Mouse (Mus musculus): ENCODE results near the gene Mdm4. TPM values are rescaled to one million over a fixed set of nuclear protein-coding genes. Genes with fewer than 3 reads are reported as not detected.
"Not testable (repeated sequence)": the region's sequence is repeated elsewhere in the genome, so short reads cannot be mapped to it uniquely, and the experiment has no call there.

Gene Mdm4
- polyA plus RNA-seq, 1 experiment from 2014 or later: 40.6 TPM

DNA sequence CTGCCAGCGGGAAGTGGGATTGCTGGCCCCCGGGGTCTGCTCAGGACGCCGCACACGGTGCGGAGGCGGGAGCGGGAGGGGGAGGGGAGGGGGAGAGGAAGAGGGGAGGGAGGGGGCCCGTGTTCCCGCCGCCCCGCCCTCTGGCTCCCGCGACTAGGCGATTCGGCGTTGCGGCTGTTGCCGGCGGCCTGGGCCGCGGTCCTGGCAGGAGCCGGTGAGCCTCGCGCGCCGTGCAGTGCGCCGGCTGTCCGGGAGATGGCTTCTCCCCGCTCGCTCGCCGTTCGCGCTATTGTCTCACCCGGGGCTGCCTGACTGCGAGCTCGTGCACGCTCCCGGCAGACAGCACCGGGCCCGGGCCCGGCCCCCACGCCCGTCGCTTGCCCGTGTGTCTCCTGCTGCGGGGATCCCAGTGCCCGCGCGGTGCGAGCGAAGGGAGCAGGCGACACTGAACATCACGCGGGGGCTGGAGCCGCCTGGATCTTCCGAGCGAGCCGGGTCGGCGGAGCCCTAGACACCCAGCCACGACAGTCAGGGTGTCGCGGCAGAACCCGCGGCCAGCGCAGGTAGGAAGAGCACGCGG, 15.6 kb upstream of the Mdm4 start:
- Histone ChIP-seq H3K27me3 (replicated peaks; ENCODE audit: control insufficient read depth, insufficient read depth, low read length) (peaks cover 4% of the 10 kb centered on the region; the same call in 1 of the 2 replicates), H3K9me3 (ENCODE audit: control insufficient read depth, low read length) (no peaks in the 10 kb centered on the region), H3K4me2 (peak overlapping the region; percentile 100), H3K4me1 (replicated peaks; ENCODE audit: control insufficient read depth, insufficient read depth, low read length) (peaks cover 17% of the 10 kb centered on the region), H3K36me3 (ENCODE audit: control insufficient read depth, insufficient read depth, low read length) (no peaks in the 10 kb centered on the region), H3K27ac (ENCODE audit: low read depth, low read length) (no peak overlapping the region; the same call in 1 of the 2 replicates), H3K4me3 (ENCODE audit: low read depth, low read length) (peak overlapping the region; percentile 83), H3K9ac (ENCODE audit: low read depth, low read length) (peak overlapping the region; percentile 88)
- DNase-seq (ENCODE audit: low spot score) (peak; percentile 81), ATAC-seq (replicated peaks; ENCODE audit: low FRiP score) (peak; percentile 82)
- 0% methylated on average over 71 of the region's 71 CpGs for whole genome bisulfite sequencing

DNA sequence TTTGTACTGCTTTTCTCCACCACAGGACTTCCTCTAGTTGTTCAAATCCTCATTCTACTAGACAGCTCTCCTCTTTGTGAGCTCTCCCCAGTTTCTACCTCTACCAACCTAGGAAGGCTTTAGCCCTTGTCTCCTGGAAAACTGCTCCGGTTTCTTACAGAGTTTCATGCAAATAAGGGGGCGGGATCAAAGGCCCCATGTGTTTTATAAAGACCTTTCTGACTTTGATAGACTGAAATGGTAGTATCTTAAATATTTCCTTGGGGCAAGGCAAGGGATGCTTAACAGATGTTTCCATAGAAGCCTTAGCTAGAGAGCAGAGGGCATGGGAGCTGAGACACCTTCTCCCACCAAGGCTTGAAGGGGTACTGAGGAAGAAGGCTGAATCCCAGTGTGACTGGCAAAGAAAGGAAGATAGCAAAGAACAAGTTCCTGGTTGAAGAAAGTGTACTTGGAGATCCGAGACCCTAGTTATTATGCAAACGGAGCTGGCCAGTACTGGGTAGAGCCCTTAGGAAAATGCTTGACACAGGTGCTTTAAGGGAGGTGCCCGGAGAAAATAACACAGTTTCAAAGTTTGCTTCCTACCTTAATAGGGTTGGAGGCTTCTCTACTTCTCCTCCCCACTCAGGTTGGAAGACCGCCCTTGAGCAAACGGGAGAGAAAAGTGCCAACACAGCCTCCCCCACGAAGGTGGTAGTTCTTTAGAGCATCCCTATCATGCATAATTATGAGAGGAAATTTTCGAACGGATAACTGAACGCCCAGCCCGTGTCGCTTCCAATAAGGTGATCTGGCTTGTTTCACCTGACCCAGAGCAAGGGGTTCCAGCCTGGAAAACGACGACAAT, 14.9 kb upstream of the Mdm4 start, which contains the start of gene Pik3c2b:
Gene Pik3c2b (plus strand): TSS at position 657 of the 850 bp plus-strand sequence.
- Histone ChIP-seq H3K4me3 (ENCODE audit: low read depth, low read length) (peak within 1 kb of the TSS; percentile 83), H3K4me1 (replicated peaks; ENCODE audit: control insufficient read depth, insufficient read depth, low read length) (peaks cover 17% of the 10 kb centered on the region), H3K27me3 (replicated peaks; ENCODE audit: control insufficient read depth, insufficient read depth, low read length) (peaks cover 4% of the 10 kb centered on the region; the same call in 1 of the 2 replicates), H3K4me2 (peak within 1 kb of the TSS; percentile 100), H3K27ac (ENCODE audit: low read depth, low read length) (peak within 1 kb of the TSS; percentile 3; the same call in 1 of the 2 replicates), H3K9ac (ENCODE audit: low read depth, low read length) (peak within 1 kb of the TSS; percentile 88), H3K36me3 (ENCODE audit: control insufficient read depth, insufficient read depth, low read length) (no peaks in the 10 kb centered on the region), H3K9me3 (ENCODE audit: control insufficient read depth, low read length) (no peaks in the 10 kb centered on the region)
- ATAC-seq (replicated peaks; ENCODE audit: low FRiP score) (no peak), DNase-seq (ENCODE audit: low spot score) (no peak)
- 7% methylated on average over 15 of the region's 15 CpGs for WGBS

DNA sequence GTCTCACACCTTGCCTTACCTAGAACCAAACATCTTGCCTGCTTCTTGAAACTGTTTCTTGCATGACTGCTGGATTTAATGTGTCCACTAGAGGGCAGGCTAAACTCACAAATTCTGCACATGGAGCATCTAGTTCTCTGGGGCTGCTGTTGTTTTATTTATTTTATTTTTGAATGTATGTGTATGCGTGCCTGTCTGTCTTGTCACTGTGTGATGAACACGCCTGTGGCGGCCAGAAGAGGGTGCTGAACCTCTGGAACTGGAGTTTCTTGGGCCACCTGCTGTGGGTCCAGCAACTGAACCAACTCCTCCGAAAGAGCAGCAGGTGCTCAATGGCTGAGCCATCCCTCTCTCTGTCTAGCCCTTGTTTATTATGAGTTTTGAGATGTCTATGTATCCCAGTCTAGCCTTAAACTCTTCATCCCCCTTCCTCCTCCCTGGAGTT, 9.2 kb upstream of the Mdm4 start:
- Histone ChIP-seq H3K9me3 (ENCODE audit: control insufficient read depth, low read length) (no peaks in the 10 kb centered on the region), H3K36me3 (ENCODE audit: control insufficient read depth, insufficient read depth, low read length) (no peaks in the 10 kb centered on the region), H3K4me1 (replicated peaks; ENCODE audit: control insufficient read depth, insufficient read depth, low read length) (no peaks in the 10 kb centered on the region), H3K27me3 (replicated peaks; ENCODE audit: control insufficient read depth, insufficient read depth, low read length) (no peaks in the 10 kb centered on the region), H3K4me2 (no peak overlapping the region), H3K9ac (ENCODE audit: low read depth, low read length) (no peak overlapping the region), H3K4me3 (ENCODE audit: low read depth, low read length) (no peak overlapping the region), H3K27ac (ENCODE audit: low read depth, low read length) (no peak overlapping the region)
- ATAC-seq (replicated peaks; ENCODE audit: low FRiP score) (peak; percentile 55; the same call in 1 of the 2 replicates), DNase-seq (ENCODE audit: low spot score) (peak; percentile 66)
- 20% methylated on average over 4 of the region's 4 CpGs for whole genome bisulfite sequencing

DNA sequence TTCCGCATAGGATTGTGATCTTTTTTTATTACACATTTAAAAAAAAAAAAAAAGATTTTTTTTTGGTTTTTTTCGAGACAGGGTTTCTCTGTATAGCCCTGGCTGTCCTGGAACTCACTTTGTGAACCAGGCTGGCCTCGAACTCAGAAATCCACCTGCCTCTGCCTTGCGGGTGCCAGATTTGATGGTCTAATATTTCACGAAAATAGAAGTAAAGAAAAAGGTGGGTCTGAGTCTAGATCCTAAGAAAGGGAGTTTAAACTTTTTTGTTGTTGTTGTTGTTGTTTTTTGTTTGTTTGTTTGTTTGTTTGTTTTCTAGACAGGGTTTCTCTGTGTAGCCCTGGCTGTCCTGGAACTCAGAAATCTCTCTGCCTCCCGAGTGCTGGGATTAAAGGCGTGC, 4.3 kb upstream of the Mdm4 start:
- not testable (repeated sequence) for H3K27me3 ChIP-seq (replicated peaks; ENCODE audit: control insufficient read depth, insufficient read depth, low read length); ATAC-seq (replicated peaks; ENCODE audit: low FRiP score); H3K9ac ChIP-seq (ENCODE audit: low read depth, low read length); DNase-seq (ENCODE audit: low spot score); H3K27ac ChIP-seq (ENCODE audit: low read depth, low read length); H3K4me2 ChIP-seq; H3K36me3 ChIP-seq (ENCODE audit: control insufficient read depth, insufficient read depth, low read length); H3K4me3 ChIP-seq (ENCODE audit: low read depth, low read length); H3K4me1 ChIP-seq (replicated peaks; ENCODE audit: control insufficient read depth, insufficient read depth, low read length); H3K9me3 ChIP-seq (ENCODE audit: control insufficient read depth, low read length)
- 69% methylated on average over 7 of the region's 7 CpGs for WGBS

DNA sequence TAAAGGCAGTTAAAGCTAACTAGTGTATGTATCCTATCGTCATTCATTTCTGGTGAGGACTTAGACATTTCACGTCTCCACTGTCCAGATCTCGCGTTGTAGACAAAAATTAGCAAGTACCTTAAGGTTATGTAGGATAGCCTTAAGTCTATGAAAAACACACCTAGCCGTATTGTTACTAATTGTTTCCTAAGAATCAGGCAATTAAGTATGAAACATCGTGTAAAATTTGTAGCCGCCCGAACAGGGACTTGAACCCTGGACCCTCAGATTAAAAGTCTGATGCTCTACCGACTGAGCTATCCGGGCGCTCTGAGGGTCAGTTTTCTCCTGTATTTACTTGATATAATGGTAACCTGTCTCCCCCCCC, 3.7 kb upstream of the Mdm4 start:
- H3K4me1 ChIP-seq (replicated peaks; ENCODE audit: control insufficient read depth, insufficient read depth, low read length): 0 out of 2 replicates have a peak, but pooled peaks cover 2% of the 10 kb centered on the region
- no peak overlapping the region for H3K27ac ChIP-seq (ENCODE audit: low read depth, low read length)
- DNase-seq (ENCODE audit: low spot score) (peak; percentile 70), ATAC-seq (replicated peaks; ENCODE audit: low FRiP score) (peak; percentile 84)
- peak overlapping the region; percentile 65 for H3K4me3 ChIP-seq (ENCODE audit: low read depth, low read length)
- H3K9ac ChIP-seq (ENCODE audit: low read depth, low read length): peak overlapping the region; percentile 26; the same call in 1 of the 2 replicates
- no peaks in the 10 kb centered on the region for H3K27me3 ChIP-seq (replicated peaks; ENCODE audit: control insufficient read depth, insufficient read depth, low read length)
- H3K36me3 ChIP-seq (ENCODE audit: control insufficient read depth, insufficient read depth, low read length): no peaks in the 10 kb centered on the region
- peak overlapping the region; percentile 70 for H3K4me2 ChIP-seq
- H3K9me3 ChIP-seq (ENCODE audit: control insufficient read depth, low read length): no peaks in the 10 kb centered on the region
- 3% methylated on average over 11 of the region's 11 CpGs for WGBS

DNA sequence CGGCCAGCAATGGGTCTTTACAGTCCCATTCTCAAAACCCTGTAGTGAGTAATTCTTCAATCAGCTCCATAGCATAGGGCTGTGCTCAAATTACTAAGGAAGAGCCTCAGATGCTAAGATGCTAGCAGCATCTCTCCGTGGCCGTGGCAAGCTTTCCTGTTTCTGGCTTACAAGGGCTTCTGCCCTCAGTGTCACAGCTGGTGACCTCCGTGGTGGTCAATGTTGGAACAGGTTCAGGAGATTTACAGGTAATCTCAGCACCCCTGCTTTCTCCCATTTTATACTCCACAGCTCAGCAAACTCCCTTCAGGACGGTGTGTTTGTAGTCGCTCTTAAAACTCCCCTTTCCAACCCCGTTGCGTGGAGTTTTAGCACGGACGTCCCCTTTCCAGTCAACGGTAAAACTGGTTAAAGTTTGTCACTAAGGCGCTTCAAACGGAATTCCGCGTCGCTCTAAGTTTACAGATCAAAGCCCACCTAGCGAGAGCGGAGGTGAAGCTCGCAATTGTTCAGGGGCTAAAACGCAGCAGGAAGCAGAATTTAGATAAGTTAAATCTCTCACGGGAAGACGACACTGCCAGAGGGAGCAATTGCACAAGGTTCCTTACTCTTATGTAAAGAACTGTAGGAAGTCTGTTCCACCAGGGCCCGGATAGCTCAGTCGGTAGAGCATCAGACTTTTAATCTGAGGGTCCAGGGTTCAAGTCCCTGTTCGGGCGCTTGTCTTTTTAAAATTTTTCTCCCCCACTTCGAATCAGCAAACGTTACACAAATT, 3.1 kb upstream of the Mdm4 start:
- Histone ChIP-seq H3K9me3 (ENCODE audit: control insufficient read depth, low read length) (no peaks in the 10 kb centered on the region), H3K27ac (ENCODE audit: low read depth, low read length) (peak overlapping the region; percentile 72), H3K4me3 (ENCODE audit: low read depth, low read length) (peak overlapping the region; percentile 65), H3K36me3 (ENCODE audit: control insufficient read depth, insufficient read depth, low read length) (no peaks in the 10 kb centered on the region), H3K27me3 (replicated peaks; ENCODE audit: control insufficient read depth, insufficient read depth, low read length) (no peaks in the 10 kb centered on the region), H3K4me1 (replicated peaks; ENCODE audit: control insufficient read depth, insufficient read depth, low read length) (0 out of 2 replicates have a peak, but pooled peaks cover 2% of the 10 kb centered on the region), H3K4me2 (peak overlapping the region; percentile 70), H3K9ac (ENCODE audit: low read depth, low read length) (peak overlapping the region; percentile 66)
- peak; percentile 87 for DNase-seq (ENCODE audit: low spot score)
- WGBS: under 1% methylated on average over 28 of the region's 28 CpGs
- peak; percentile 84 for ATAC-seq (replicated peaks; ENCODE audit: low FRiP score)

DNA sequence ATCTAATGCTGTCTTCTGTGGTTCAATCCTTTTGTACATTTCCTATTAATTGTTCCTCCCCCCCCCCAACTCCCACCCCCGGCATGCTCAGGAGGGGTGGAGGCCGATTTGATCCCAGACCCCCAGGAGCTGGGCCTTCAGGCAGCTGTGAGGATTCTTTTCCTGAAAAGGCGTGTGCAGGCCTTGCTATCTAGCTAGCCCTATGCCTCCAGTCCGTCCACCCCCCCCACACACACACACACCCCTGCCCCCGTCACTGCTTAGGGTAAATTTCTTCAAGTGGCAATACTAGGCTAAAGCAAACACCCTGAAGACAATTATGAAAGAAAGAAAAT, 2.6 kb upstream of the Mdm4 start:
- DNase-seq (ENCODE audit: low spot score): no peak
- Histone ChIP-seq H3K4me3 (ENCODE audit: low read depth, low read length) (peak overlapping the region; percentile 65), H3K9ac (ENCODE audit: low read depth, low read length) (peak overlapping the region; percentile 66), H3K4me1 (replicated peaks; ENCODE audit: control insufficient read depth, insufficient read depth, low read length) (peaks cover 6% of the 10 kb centered on the region), H3K27ac (ENCODE audit: low read depth, low read length) (0 out of 2 replicates have a peak overlapping the region, but pooled peaks have one; percentile 72), H3K4me2 (peak overlapping the region; percentile 70), H3K9me3 (ENCODE audit: control insufficient read depth, low read length) (no peaks in the 10 kb centered on the region), H3K27me3 (replicated peaks; ENCODE audit: control insufficient read depth, insufficient read depth, low read length) (no peaks in the 10 kb centered on the region), H3K36me3 (ENCODE audit: control insufficient read depth, insufficient read depth, low read length) (no peaks in the 10 kb centered on the region)
- 0 out of 2 replicates have a peak, but pooled peaks have one; percentile 22 for ATAC-seq (replicated peaks; ENCODE audit: low FRiP score)
- WGBS: 23% methylated on average over 5 of the region's 5 CpGs

DNA sequence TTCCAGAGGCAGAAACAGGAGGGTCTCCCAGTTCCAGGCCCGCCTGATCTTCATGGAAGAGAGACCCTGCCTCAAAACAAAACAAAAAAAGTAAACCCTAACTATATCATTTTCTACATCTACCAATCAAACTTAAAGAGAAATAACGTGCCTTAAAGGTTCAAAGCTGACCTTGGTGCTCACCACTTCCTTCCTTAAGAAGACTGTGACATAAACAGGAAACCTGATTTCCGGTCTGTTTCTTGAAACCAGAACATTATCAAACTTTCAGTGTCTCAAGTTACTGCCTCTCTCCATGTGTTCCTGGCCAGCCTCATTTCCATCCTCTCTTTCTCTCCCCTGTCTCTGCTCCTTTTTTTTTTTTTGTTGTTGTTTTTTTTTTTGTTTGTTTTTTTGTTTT, 617 bp downstream of the Mdm4 start:
- no peak for ATAC-seq (replicated peaks; ENCODE audit: low FRiP score)
- 57% methylated on average over 3 of the region's 3 CpGs for whole genome bisulfite sequencing

More for the DNA sequence above, 617 bp downstream of the Mdm4 start:
- Histone ChIP-seq H3K4me3 (ENCODE audit: low read depth, low read length) (no peak overlapping the region), H3K36me3 (ENCODE audit: control insufficient read depth, insufficient read depth, low read length) (no peaks in the 10 kb centered on the region), H3K9ac (ENCODE audit: low read depth, low read length) (no peak overlapping the region), H3K9me3 (ENCODE audit: control insufficient read depth, low read length) (no peaks in the 10 kb centered on the region), H3K4me1 (replicated peaks; ENCODE audit: control insufficient read depth, insufficient read depth, low read length) (peaks cover 6% of the 10 kb centered on the region), H3K27me3 (replicated peaks; ENCODE audit: control insufficient read depth, insufficient read depth, low read length) (no peaks in the 10 kb centered on the region), H3K4me2 (no peak overlapping the region), H3K27ac (ENCODE audit: low read depth, low read length) (no peak overlapping the region)
- no peak for DNase-seq (ENCODE audit: low spot score)

All from liver, embryonic 11.5 days (tissue).